ENCODE assay signal across 9 mouse cellular contexts in genomic region chr7:25859962-25860870, GRCm38 (mm10). TPM values are rescaled to one million over a fixed set of nuclear protein-coding genes. Genes with fewer than 3 reads are reported as not detected.
DNase-seq lines count a peak whose midpoint lies in the region; ATAC-seq and TF ChIP-seq lines count a peak whose summit lies in the region.
"Had no signal": no experiment of that assay in that cellular context is flagged by ENCODE, and none has a peak within 500 bp of the region (broad histone marks: within the 10 kb centered on the region; RNA-seq: fewer than 3 reads in every experiment).

No protein-coding gene starts in this region.

- H3K27ac ChIP-seq in forebrain, postnatal 0 days (ENCODE audit: low read depth, low read length): no peak overlapping the region
- H3K27ac ChIP-seq in kidney, embryonic 16.5 days (ENCODE audit: low read length): no peak overlapping the region
- H3K27ac ChIP-seq in cerebellum, adult 2 months (ENCODE audit: insufficient read depth, low read length): no peak overlapping the region

- no peak overlapping the region for H3K4me3 ChIP-seq in forebrain, postnatal 0 days (ENCODE audit: low read depth, low read length)
- H3K4me3 ChIP-seq in kidney, embryonic 16.5 days (ENCODE audit: low read length): peak overlapping the region; percentile 30; the same call in 1 of the 2 replicates
- H3K4me3 ChIP-seq in cerebellum, adult 2 months (replicated peaks; ENCODE audit: insufficient read depth, low read depth, low read length): no peak overlapping the region

- H3K9me3 ChIP-seq in forebrain, postnatal 0 days (ENCODE audit: low read length): no peaks in the 10 kb centered on the region
- H3K9me3 ChIP-seq in kidney, embryonic 16.5 days (ENCODE audit: low read length): no peaks in the 10 kb centered on the region

- DNase-seq in CD4-positive helper T cell, adult 2 months (ENCODE audit: low read depth, low spot score): peak; percentile 60
- peak; percentile 33 for DNase-seq in MN1 (ENCODE audit: low spot score)
- no peak for DNase-seq in forebrain, postnatal 0 days
- peak; percentile 64 for DNase-seq in naive thymus-derived CD4-positive, alpha-beta T cell, adult 2 months (ENCODE audit: low read depth)
- DNase-seq in adrenal gland, postnatal 4 days (ENCODE audit: low spot score in 2 of 2): no peak
- DNase-seq in cerebellum, adult 2 months: no peak
- no peak for DNase-seq in urinary bladder, postnatal 14 days (ENCODE audit: low spot score)

- no peaks in the 10 kb centered on the region for H3K36me3 ChIP-seq in forebrain, postnatal 0 days (ENCODE audit: insufficient read depth)
- H3K36me3 ChIP-seq in kidney, embryonic 16.5 days (ENCODE audit: insufficient read depth, low read length): no peaks in the 10 kb centered on the region

- H3K4me2 ChIP-seq in forebrain, postnatal 0 days (ENCODE audit: low read depth): no peak overlapping the region
- H3K4me2 ChIP-seq in kidney, embryonic 16.5 days (replicated peaks; ENCODE audit: low read depth, low read length): peak overlapping the region; percentile 48

- TF ChIP-seq POLR2A in cerebellum, adult 2 months (IDR thresholded peaks at IDR 0.05; ENCODE audit: borderline replicate concordance, insufficient read depth, low read length): no peak

- TF ChIP-seq CTCF in forebrain, postnatal 0 days (IDR thresholded peaks at IDR 0.05; ENCODE audit: low read depth): peak; percentile 19; the same call in 1 of the 2 replicates
- TF ChIP-seq CTCF in cerebellum, adult 2 months (IDR thresholded peaks at IDR 0.05; ENCODE audit: borderline replicate concordance, insufficient read depth, low read depth, low read length): no peak; the same call in 1 of the 2 replicates

- H3K27me3 ChIP-seq in forebrain, postnatal 0 days (ENCODE audit: insufficient read depth, low read length): no peaks in the 10 kb centered on the region
- no peaks in the 10 kb centered on the region for H3K27me3 ChIP-seq in kidney, embryonic 16.5 days (ENCODE audit: insufficient read depth, low read length)
- H3K27me3 ChIP-seq in cerebellum, adult 2 months (ENCODE audit: control insufficient read depth, insufficient read depth, low read length): no peaks in the 10 kb centered on the region

- H3K4me1 ChIP-seq in forebrain, postnatal 0 days (ENCODE audit: insufficient read depth): no peaks in the 10 kb centered on the region
- H3K4me1 ChIP-seq in kidney, embryonic 16.5 days (ENCODE audit: insufficient read depth, low read length): no peaks in the 10 kb centered on the region
- H3K4me1 ChIP-seq in cerebellum, adult 2 months (ENCODE audit: control insufficient read depth, insufficient read depth, low read length): no peaks in the 10 kb centered on the region

- 27% methylated on average over 9 of the region's 9 CpGs for WGBS in forebrain, postnatal 0 days
- 17% methylated on average over 9 of the region's 9 CpGs for WGBS in kidney, embryonic 16.5 days
- WGBS in cerebellum, adult 2 months: 12% methylated on average over 9 of the region's 9 CpGs

- H3K9ac ChIP-seq in forebrain, postnatal 0 days: no peak overlapping the region
- 0 out of 2 replicates have a peak overlapping the region, but pooled peaks have one; percentile 7 for H3K9ac ChIP-seq in kidney, embryonic 16.5 days (replicated peaks; ENCODE audit: low read length)

- ATAC-seq in forebrain, postnatal 0 days: no peak
- peak; percentile 50 for ATAC-seq in kidney, embryonic 16.5 days (ENCODE audit: low FRiP score, low TSS enrichment)

RNA-seq across cellular contexts. Expression of gene Cyp2b10, which starts 37.2 kb away (rescaled TPM):
- total RNA-seq in forebrain, postnatal 0 days (2014; rRNA removed): not detected in 2 replicates
- polyA plus RNA-seq in forebrain, postnatal 0 days (2015; fragmentation: Nextera tagmentation; extraction: Ambion mirVana): not detected in 2 replicates
- polyA plus RNA-seq in kidney, embryonic 16.5 days (2015; fragmentation: Nextera tagmentation; extraction: Ambion mirVana): not detected in 2 replicates
- total RNA-seq in adrenal gland, postnatal 4 days (2021): 1 to 10 TPM in 1 of 2 experiments, under 1 TPM in 1; 0.14 to 1.2 TPM
- not detected in 2 replicates for polyA plus RNA-seq in cerebellum, adult 2 months (2012; rRNA removed)
- polyA plus RNA-seq: frontal cortex, adult 2 months had no signal

RNA-seq across cellular contexts. Expression of gene Cyp2s1, which starts 43.5 kb away (rescaled TPM):
- 1.2 and 2.0 TPM in 2 replicates for total RNA-seq in forebrain, postnatal 0 days (2014; rRNA removed)
- 1.4 and 1.9 TPM in 2 replicates for polyA plus RNA-seq in forebrain, postnatal 0 days (2015; fragmentation: Nextera tagmentation; extraction: Ambion mirVana)
- polyA plus RNA-seq in kidney, embryonic 16.5 days (2015; fragmentation: Nextera tagmentation; extraction: Ambion mirVana): 22.1 and 23.0 TPM in 2 replicates
- total RNA-seq in adrenal gland, postnatal 4 days (2021): 1 to 10 TPM; 4.8 to 7.7 TPM
- polyA plus RNA-seq in cerebellum, adult 2 months (2012; rRNA removed): 7.6 and 10.1 TPM in 2 replicates

Comparison
In these comparisons a context has a peak if more than half of its experiments do, and no peak if none do; other contexts are left out.
1. DNase-seq: peak in CD4-positive helper T cell, adult 2 months (single experiment), MN1 (single experiment) and naive thymus-derived CD4-positive, alpha-beta T cell, adult 2 months (single experiment); none in forebrain, postnatal 0 days (single experiment), adrenal gland, postnatal 4 days (0 of 2), cerebellum, adult 2 months (0 of 2) and urinary bladder, postnatal 14 days (single experiment).